Mouse (Mus musculus) gonadal fat pad, adult 2 months (tissue): ENCODE measurements around the gene Lbx2. TPM values are rescaled to one million over a fixed set of nuclear protein-coding genes. Genes with fewer than 3 reads are reported as not detected.

ENCODE experiments used
- DNase-seq: peaks from one replicate; pipeline ENCODE4 v3.0.0-alpha.2; 2012; ENCODE audit warnings: low read depth
- polyA plus RNA-seq: library from polyadenylated mRNA; depleted of rRNA; stranded (reverse); fragments of >200 nt; gene quantifications from 2 replicates; pipeline ENCODE4 v1.2.3, GENCODE M21; 2012

Lbx2 gene
- polyA plus RNA-seq, 1 experiment, result 2.5 TPM

DNA sequence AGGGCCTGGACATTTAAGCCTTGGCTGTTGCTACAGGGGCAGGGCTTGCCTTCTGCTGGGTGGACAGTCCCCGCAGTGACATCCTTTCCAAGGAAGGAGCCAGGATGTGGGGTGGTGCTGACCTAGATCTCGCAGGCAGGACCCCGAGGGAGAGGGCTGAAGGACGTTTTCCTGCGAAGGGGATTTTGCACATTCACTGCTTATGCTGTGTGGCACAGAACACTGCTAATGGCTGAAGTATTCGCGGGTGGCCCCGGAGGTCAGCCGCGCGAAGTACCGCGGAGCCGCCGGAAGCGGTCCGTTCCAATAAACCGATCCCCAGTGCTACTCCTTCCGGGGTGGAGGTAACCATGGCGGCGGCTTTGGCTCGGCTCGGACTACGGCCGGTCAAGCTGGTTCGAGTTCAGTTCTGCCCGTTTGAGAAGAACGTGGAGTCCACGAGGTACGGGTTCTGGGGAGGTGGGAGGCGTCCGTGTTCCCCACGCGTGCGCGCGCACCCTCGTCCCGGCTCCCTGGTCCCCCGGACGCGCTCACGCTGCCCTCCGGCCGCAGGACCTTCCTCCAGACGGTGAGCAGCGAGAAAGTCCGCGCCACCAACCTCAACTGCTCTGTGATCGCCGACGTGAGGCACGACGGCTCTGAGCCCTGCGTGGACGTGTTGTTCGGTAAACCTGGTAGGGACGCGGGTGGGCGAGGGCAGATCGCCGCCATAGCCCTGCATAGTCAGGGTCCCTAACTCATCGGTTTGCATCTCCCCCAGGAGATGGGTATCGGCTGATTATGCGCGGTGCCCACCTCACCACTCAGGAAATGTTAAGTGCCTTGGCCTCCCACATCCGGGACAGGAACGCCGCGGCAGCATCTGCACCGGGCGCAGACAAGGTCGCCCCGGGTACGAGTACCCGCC, 22.8 kb downstream of the Lbx2 start, which contains the start of gene Mrpl53:
TSS of gene Mrpl53 (plus strand) at position 279 of the 907 bp plus-strand sequence.
- no peak for DNase-seq

DNA sequence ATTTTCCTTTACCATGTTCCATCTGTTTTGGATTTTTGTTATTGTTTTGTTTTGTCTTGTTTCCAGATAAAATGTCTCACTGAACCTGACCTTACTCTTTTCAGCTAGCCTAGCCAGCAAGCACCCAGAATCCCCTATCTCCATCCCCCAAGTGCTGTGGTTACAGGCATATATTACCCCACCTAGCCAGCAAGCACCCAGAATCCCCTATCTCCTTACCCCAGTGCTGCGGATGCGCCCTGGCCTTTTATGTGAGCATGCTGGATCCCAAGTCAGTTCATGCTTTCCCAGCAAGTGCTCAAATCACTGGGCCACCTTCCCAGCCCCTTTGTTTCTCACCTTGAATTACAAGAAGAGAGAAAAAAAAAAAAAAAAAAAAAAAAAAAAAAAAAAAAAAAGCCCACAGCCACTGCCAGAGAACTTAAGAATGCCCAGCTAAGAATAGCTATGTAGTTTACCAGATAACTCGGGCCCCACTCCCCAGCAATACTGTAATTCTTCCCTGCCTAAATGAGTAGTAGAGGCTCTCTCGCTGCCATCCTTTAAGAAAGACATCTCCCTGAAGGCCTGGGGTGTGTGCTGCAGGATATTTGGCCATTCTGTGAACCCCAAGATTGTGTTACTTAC, 25.5 kb downstream of the Lbx2 start:
- DNase-seq, result no peak

DNA sequence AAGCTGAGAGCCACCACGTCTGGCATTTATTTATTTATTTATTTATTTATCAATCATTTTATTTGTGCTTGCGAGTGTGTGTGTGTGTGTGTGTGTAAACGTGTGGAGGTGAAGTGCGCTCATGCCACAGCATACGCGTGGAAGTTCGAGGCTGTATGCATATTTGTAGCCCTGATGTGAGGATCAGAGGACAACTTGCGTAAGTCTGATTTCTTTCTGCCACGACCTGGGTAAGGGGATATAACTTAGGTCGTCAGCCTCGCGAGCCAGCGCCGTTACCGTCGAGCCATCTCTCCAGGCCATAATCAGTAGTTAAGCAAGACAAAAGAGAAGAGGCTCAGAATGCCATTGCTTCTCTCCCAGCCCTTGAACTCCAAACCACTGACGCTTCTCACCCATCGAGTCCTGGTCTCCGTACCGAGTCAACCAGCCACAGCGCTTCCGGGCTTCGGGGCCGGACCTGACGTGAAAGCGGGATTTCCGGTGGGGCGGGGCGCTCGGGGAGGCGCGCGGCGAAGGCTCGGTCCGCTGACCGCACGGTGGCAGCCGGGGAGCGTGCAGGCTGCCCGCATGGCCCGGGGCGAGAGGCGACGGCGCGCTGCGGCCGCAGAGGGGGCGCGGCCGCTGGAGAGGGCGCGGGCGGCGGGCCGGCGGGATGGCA, 29.0 kb downstream of the Lbx2 start, which contains the start of gene Mogs:
TSS of gene Mogs (plus strand) at position 486 of the 661 bp plus-strand sequence.
- DNase-seq, result no peak

DNA sequence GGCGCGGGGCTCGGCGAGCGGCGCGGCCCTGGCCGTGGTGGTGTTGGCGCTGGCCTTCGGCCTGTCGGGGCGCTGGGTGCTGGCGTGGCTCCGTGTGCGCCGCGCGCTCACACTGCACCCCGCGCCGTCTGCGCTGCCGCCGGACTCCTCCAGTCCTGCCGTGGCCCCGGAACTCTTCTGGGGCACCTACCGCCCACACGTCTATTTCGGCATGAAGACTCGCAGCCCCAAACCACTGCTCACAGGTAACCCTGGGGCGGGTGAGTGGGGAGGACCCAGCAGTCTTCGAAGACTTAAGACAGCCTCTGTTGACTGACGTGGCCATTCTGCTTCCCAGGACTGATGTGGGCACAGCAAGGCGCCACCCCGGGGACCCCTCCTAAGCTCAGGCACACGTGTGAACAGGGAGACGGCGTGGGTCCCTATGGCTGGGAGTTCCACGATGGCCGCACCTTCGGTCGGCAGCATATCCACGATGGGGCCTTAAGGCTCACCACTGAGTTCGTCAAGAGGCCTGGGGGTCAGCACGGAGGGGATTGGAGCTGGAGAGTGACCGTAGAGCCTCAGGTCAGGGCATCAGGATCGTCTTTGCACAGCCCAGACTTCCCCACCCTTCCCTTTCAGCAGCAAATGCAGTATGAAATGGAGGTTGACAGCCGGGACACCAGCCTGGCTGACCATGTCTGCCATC, 29.7 kb downstream of the Lbx2 start:
- no peak for DNase-seq

DNA sequence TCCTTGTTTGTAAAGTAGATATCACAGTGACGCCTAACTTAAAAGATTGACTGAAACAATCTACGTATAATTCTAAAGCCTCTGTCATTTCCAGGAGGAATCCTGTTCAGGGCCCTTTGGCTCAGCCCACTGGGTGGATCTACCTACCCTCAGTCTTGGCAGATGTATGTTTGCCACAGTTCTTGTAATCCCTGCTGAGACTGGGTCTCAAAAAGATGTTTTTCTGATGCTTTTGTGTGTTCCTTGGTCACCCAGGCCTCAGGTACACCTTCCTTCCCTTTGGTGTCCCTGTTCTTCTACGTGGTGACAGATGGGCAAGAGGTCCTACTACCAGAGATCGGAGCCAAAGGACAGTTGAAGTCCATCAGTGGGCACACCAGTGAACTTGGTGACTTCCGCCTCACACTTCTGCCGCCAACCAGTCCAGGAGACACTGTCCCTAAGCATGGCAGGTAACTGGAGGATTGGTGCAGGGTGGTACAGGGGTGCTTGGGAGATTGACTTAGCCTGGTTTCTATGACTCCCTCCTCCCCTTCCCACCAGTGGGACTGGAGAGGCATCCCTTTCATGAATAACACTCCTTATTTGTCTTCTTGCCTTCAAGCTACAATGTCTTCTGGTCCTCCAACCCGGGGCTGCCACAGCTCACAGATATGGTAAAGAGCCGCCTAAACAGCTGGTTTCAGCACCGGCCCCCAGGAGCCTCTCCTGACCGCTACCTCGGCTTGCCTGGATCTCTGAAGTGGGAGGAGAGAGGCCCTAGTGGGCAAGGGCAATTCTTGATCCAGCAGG, 30.4 kb downstream of the Lbx2 start:
- no peak for DNase-seq

DNA sequence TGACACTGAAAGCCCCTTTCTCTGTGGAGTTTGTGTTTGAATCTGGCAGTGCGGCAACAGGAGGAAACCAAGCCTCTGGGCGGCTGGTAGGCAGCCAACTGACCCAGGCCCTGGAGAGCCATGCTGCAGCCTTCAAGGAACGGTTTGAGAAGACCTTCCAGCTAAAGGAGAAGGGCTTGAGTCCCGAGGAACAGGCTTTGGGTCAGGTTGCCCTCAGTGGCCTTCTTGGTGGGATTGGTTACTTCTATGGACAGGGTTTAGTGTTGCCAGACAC, 30.9 kb downstream of the Lbx2 start:
- DNase-seq, result no peak

DNA sequence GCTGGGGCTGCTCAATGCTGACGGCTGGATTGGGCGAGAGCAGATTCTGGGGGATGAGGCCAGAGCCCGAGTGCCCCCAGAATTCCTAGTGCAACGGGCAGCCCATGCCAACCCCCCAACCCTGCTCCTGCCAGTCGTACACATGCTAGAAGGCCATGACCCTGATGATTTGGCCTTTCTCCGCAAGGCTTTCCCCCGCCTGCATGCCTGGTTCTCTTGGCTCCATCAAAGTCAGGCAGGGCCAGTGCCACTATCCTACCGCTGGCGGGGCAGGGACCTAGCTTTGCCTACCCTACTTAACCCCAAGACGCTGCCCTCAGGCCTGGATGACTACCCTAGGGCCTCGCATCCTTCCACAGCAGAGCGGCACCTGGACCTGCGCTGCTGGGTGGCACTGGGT, 31.4 kb downstream of the Lbx2 start:
- DNase-seq, result no peak

DNA sequence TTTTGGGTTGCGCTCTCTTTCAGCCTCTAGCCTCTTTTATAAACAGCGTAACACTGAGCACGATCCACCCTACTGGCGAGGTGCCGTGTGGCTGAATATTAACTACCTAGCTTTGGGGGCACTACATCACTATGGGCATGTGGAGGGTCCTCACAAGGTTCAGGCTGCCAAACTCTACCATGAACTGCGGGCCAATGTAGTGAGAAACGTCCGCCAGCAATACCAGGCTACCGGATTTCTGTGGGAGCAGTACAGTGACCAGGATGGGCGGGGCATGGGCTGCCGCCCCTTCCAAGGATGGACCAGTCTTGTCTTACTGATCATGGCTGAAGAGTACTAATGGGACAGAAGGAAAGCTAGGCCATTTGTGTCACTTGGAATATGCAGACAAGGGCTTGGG, 32.2 kb downstream of the Lbx2 start:
- DNase-seq, result no peak

DNA sequence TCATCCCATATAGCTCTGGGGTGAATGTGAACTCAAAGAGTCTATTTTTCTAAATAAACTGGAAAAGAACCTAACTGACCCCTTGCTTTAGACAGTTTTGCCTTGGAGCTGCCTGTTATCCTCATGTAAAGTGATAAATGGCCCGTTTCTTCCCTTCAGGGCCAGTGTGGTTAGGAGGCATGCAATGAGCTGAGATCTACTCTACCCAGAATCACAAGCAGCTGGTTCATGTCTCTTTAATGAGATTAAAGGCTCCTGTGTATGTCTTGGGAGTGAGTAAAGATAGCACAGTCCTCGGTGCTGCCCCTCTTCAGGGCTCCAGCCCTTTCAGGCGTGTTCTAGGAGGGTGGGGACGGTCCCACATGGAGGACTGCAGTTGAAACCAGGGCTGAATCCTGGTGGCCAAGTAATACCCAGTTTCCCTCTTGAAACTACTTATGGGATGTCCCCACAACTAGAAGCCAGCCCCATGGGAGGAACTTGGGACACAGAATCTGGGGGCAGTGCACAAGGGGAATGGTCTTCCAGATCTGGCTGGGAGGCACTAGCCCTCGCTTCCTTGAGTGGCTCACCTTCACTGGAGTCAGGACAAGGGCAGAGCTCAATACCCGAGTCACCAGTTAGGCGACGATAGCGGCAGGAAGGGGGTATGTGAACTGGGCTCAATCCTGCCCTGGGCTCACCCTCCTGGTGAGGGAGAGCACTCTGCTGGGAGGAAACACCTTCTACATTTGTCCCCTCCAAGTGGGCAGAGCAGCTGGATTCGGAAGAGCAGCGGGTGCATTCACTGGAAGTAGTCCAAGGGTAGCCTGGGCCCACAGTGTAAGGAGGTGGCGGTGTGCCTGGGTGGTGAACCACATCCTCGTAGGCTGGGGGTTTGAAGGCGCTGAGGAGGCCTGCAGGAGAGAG, 32.9 kb downstream of the Lbx2 start:
- no peak for DNase-seq

DNA sequence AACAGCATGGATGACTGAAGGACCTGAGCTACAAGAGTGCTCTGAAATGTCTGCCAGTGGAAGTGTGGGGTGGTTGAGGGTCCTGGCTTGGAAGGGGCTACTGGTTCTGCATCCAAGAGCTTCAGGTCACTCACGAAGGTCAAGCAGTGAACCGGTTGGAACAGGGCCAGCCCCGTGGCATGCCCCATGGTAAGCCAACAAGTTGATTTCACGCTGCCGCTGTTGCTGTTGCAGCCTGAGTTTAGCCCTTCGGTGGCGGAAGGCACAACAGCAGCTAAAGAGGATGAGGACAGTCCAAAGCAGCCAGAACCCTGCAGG, 33.5 kb downstream of the Lbx2 start:
- no peak for DNase-seq

DNA sequence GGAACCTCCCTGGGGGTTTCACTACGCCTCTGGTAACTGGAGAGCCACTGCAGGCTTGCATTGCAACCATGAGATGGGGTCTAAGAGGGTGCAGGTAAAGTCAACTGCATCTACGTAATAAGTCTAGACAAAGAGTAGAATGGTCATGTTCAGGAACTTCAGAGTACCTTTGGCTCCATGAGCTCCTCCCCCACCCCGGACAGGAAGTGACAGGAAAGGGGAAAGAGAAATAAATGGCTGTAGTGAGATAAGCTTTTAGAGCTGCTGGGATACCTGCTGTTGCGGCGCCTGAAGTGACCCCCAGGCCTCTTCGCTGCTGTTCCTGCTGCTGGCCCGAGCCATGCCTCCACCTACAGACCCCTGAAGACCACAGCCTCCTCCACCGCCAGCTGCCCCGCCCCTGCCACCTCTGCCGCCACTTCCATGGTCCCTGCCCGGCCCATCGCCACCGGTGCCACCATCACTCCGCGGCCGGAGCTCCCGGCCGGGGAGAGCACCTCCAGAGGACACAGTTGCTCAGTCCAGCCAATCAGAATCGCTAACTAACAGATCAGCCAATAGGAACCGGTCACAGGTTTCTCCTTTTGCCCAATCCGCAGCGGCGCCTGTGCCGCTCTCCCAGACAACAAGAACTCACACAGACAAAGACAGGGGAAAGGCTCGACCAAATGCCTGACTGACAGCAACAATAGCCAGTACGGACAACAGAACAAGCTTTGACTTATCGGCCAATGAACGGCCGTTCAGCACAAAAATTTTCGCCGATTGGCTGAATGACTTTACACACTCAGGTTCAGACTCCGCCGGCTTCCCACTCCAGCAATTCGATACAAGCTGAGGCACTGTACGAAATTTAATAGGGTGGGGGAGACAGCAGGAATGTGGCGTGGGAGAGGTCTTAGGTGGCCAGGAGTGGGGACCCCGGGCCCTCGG, 35.0 kb downstream of the Lbx2 start, which contains the start of gene Wbp1:
TSS of gene Wbp1 (minus strand) at position 630 of the 933 bp plus-strand sequence.
- peak; percentile 93 for DNase-seq

DNA sequence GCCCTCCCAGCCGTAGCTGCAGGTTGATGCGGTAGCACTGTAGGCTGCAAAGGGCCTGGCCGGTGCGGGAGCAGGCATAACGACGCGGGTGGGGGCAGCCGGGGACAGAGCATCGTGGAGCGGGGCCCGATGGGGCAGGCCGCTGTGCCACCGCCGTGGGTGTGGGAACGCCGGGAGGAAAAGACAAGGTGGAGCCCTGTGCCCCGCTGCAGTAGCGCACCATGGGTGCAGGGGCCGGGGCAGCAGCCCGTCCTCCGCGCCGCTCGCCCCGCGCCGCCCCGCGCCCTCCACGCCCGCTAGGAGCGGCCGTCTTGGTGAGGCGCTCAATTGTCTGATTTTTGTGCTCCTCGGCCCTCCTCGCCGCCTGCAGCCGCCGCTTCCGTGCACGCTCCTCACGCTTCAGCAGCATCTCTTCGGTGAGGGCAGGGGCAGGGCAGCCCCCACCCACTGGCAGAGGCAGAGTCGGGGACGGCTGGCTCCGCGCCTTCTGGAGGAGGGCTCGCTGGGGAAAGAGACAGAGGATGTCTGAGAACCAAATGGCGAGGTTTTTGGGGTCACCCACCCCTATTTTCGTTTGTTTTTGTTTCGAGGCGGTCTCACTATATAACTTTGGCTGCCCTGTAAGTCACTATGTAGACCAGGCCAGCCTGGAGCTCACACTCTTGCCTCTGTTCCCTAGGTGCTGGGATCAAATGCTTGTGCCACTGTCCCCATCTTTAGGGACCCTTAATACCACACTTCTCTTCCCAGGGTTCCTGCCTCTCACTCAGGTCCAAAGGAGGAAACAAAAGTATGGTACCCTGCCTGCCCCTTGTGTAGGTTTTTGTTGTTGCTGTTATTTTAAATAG, 35.9 kb downstream of the Lbx2 start:
- no peak for DNase-seq

DNA sequence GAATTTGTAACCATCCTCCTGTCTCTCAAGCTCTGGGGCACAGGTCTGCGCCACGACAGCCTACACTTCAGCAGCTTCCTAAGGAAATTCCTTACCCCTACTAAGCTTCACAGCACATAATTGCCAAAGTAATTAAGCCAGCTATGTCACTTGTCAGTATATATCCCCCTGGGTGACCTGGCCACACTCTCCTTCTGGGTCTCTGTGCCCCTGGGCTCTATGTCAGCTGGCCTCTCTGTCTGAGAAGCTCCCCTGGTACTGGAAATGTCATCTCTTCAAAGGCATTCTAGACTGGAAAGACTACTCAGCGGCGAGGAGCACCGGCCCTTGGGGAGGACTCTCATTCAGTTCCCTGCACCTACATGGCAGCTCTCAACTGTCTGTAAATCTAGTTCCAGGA, 36.8 kb downstream of the Lbx2 start:
- DNase-seq, result no peak

DNA sequence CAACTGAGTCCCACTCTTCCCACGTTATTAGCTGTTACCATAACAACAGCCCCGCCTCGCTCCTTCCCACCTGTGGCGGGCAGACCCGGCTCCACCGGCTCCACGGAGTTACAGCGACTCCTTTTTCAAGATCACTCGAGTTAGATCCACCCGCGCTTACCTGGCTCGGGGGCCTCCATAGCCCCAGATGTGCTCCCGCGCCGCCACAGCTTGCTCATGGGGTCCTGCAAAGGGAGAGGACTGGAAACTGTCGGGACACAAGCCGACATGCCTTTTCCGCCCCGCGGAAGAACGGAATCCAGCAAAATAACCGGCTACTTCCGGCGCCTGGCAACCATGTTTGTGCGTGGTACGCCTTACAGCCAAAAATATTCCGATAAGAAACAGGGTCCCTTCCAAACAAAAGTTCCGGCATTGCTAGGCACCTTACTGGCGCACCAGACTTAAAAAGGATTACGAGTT, 38.7 kb downstream of the Lbx2 start:
- no peak for DNase-seq

DNA sequence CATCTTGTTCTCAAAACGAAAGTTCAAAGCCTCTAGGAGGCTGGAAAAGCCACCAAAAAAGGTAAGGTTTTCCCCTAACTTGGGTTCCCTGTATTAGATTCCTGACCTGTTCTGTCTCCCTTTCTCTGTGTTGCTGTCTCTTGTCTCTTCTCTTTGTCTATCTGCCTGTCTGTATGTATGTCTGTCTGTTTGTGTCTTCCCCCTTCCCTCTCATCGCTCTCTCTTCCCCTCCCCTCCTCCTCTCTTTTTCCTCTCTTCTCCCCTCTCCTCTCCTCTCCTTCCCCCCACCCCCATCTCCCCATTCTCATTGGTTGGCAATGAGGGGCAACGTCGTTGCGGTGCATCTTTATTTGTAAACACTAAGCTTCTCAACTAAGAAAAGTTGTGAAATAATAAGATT, 39.2 kb downstream of the Lbx2 start, which contains the start of gene Ino80b:
TSS of gene Ino80b (minus strand) at position 101 of the 400 bp plus-strand sequence.
- no peak for DNase-seq

DNA sequence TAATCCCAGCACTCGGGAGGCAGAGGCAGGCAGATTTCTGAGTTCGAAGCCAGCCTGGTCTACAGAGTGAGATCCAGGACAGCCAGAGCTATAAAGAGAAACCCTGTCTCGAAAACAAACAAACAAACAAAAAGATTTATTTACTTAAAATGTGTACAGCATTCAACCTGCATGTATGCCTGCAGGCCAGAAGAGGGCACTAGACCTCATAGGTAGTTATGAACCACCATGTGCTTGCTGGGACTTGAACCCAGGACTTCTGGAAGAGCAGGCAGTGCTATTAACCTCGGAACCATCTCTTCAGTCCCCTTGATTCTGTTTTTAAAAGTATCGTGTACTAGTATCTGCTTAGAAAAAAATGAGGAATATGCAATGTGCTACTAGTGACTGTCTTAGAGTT, 41.3 kb downstream of the Lbx2 start:
- no peak for DNase-seq

DNA sequence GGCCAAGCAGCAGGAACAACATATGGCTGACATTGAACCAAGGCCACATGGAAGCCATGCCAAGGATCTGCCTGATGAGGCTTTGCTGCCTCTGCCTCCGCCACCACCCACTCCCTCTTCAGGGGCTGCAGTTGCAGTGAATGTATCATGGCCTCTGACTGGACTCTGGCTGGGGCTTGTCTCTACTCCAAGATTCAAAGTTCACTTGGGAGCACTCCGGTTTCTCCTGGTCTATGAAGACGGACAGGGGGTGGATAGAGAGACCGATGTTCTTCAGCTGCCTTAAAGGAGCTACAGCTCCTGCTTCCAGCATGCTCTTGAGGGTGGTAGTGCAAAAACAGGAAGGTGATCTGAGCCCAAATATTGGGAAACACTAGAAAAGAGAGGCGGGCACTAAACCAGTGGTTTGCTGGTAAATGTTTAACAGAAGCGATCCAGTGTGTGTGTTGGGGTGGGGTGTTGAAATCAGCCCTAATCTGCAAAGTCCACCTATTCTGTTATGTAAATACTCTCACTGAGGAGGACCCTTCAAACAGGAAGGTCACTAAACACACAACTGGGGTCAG, 45.4 kb downstream of the Lbx2 start:
- DNase-seq, result no peak
